Mouse (Mus musculus) thymus, postnatal 36 days (tissue): ENCODE measurements at regions not wholly inside any gene's neighbourhood (a gene's known extent, or its start where the extent isn't known, plus 50 kb on each side); places are given as distances from the start of the nearest gene placed in this dataset.

Experiments used
- DNase-seq, 2 experiments: peaks; one replicate each; pipeline ENCODE4 v3.0.0; 2022; ENCODE audit warnings: mixed read lengths in 2 of 2

DNA sequence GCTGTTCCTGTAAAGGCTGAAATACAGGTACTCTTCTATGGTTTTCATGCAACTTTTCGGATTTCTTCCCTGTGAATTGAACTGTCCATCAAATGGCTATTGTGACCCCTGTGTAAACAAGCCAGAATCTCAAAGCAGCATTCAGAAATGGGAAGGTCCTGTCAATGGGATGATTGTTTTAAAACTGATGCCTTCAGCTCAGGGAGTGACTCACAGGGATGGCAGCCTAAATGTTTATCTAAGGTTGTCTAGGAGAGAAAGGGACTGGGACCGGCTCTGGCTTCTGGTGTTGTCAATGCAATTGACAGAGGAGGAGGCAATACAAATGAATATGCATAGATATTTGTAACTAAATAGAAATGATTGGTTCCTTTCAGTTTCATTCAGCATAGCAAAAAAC, 421.3 kb downstream of the Epha4 start:
- DNase-seq, result no peak

- DNase-seq, result no peak
Measured at GRCm38 (mm10) chr1:77101726-77102272, 413.1 kb downstream of the Epha4 start.

DNA sequence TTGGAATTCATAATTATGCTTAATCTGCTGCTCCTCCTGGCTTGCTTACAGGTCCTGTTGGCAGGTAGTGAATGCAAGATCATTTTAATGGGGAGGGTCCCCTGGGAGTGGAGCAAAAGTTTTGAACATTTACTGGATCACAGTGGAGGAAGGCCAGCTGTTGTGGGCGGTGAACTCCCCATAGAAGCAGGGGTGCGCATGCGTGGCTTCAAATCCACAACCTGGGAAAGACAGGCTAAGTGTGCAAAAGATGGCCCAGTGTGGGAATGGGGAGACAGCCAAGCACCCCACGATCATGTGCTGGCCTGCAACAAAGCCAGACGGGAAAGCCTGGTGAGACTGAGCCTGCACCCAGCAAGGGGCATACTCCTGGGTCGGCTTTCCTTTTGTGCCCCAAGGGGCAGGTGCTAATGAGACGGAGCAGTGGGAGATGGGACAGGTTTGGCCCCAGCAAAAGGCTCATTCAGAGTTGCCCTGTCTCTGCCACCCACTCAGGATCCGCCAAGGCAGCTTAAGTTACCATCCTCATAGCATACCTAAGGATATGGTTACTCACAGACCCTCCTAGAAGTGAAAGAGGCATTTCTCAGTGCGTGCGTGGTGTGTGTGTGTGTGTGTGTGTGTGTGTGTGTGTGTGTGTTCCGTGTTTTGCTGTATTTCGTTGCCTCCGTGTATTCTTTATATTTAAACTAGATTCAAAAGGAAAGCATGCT, 412.3 kb downstream of the Epha4 start:
- no peak for DNase-seq

DNA sequence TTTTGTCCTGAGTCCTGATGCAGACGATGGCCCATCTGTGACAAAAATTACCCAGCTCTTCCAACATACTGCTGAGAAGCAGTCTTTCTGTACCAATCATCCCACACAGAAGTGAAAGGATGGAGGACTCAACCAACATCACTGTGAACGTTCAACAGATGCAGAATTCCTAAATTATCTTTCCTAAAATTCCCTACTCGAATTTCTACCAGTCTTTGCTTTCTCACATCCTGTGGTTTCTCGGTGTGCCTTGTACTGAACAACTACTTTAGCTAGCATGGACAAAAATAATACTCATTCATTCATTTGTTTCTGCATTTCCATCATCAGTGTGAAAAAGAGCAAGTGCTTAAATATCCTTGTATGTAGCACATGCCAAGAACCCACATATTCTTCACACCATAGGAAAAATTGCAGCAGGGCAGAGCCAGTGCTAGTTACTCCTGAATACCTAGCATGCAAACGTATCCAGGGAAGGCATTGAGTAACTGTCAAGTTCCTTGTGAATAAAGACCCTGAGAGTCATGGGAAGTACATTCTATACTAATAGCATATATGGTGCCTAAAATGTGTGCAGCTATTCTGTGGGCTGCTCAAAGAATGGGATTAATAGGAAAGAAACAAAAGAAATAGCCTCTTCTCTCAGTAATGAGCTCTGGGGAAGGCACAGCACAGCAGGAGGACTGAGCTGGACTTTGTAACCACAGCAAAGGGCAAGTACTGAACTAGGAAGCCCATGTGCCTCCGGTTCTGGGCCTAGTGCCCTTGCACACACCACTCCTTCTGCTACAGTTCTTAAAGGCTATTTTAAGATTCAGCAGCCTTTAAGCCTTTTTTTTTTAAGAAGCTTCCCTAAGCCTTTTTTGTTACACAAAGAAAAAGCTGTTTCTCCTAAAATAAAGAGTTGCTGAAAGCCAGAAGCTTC, 404.8 kb downstream of the Epha4 start:
- no peak for DNase-seq

DNA sequence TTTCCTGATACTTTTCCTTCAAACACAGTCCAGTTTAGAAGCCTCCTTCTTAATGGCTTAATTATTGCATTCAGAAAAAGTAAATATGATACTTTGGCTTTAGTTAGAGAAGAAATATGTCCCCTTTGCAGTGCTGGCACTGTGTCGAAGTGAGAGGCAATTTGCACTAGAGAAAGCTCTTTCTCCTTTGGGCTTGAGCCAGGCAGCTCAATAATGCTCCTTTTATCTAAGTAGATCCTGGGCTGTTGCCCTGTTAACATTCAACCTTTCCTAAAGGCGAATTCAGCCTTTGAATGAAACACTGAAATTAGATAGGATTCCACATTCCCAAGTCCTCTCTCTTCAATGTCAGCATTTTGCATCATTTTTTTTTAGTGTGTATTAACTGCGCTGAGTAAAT, 386.5 kb downstream of the Epha4 start:
- no peak for DNase-seq

GRCm38 (mm10) chr1:77137663-77138062, 377.2 kb downstream of the Epha4 start:
- DNase-seq, result no peak

DNA sequence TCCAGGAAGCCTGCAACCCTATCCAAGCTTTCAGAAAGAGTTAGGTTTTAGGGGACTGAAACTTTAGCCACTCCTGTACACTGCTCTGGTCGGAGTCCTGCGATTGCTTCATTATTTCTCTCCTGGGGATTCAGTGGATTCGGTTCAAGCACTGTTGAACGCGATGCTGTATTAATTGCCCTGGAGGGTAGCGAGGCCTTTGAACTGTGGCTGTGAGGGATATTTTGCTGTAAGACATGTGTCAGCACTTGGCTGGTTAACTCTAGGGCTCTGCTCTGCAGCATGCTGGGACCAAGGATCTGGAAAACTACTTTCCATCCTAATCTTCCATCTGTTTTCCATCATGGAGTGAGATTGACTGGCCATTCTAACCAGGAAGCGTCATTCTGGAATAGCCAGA, 374.0 kb downstream of the Epha4 start:
- no peak for DNase-seq

GRCm38 (mm10) chr1:77148052-77148451, 366.8 kb downstream of the Epha4 start:
- DNase-seq, result no peak

DNA sequence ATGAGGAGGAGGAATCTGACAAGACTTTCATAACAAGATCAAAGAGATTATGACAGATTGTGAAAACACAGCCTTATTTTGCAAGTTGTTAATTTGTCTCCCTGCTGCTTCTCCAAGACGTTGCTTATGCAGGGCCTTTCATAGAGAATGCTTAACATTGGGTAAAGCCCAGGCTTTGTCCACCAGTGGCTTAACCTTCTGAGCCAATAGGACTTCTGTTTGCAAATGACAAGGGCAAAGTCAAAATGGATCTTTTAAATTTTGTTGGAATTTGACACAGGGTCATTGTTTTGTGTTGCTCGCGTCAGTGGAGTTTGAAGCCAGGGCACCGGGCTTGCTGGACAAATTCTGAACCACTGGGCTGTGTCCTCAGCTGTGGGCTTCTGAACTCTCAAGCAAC, 346.6 kb downstream of the Epha4 start:
- DNase-seq, result no peak

- no peak for DNase-seq
Measured at GRCm38 (mm10) chr1:77172463-77172862, 342.4 kb downstream of the Epha4 start.

DNA sequence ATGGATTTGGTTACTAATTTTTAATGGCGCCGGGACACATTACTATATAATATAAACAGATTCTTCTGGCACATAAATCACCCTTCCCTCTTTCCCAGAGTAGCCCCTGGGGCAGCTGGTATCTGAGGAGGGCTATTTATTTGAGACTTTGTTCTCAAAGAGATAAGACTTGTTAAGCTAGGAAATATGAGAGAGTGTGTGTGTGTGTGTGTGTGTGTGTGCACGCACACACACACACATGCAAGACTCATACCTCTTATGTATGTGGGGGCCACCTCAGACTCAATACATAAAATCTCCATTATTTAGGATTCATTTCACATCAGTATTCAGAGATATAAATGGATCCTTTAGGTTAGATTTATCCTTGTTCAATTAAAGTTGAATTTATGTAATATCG, 340.1 kb downstream of the Epha4 start:
- DNase-seq, result no peak

GRCm38 (mm10) chr1:77175214-77175613, 339.7 kb downstream of the Epha4 start:
- no peak for DNase-seq

DNA sequence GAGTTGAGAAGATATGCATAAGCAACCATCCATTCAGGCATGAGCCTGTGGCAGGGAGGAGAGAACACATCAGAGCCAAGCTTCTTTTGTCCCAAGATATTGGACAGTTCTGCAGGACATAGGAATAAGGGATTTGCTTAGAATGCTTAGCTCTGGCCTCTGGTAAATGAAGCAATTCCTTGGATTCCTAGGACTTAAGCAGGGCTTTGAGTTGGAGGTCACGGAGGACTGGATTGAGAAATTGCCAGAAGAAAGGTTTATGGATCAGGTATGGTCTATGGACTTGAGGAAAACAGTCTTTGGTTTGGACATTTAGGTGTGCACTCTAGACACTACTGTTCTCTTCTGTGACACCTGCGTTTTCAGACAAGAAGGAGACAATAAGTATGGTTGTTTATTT, 338.4 kb downstream of the Epha4 start:
- no peak for DNase-seq

- no peak for DNase-seq
Measured at GRCm38 (mm10) chr1:77183965-77184364, 330.9 kb downstream of the Epha4 start.

GRCm38 (mm10) chr1:77190141-77190540, 324.7 kb downstream of the Epha4 start:
- DNase-seq, result no peak

DNA sequence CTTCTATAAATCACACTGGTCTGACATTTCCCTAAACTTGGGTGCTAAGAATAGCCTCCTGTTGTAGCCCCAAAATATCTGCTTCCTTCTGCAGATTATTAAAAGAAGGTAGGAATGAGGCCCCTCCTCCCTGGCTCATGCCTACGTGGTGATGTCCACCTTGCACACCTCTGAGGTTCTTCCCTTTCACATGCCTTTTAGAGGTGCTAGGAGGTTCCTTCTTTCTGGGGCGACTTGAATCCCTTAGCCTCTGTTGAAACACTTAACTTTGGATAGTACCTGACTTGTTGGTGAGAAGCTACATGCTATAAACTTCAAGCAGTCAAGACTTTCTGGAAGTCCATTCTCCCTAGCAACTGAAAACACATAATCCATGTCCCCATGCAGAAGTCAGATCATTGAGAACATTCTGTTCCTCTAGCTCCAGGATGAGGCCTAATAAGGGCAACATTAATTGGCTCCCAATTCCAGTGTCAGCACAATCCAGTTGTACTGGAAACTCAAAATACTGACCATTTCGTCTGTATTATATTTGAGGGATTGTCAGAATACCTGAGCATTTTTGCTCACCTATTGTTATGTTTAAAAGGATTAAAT, 313.5 kb downstream of the Epha4 start:
- no peak for DNase-seq

DNA sequence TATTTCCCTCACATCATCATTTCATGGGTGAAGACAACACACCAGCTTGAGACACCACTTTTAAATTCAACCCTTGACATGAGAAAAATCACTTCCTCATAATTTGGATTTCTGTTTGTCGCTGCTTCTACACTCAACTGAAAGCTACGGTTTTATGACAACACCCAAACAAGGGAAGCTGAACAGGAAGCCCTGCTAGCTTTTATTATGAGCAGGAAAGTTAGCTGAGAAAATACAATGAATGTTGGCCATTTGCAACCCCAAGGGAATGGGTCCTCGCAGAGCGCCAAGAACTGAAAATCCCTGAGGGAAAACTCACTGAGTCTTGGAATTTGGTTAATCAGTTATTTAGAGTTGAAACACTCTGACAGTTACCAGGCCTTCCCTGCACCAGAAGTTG, 311.9 kb downstream of the Epha4 start:
- no peak for DNase-seq

DNA sequence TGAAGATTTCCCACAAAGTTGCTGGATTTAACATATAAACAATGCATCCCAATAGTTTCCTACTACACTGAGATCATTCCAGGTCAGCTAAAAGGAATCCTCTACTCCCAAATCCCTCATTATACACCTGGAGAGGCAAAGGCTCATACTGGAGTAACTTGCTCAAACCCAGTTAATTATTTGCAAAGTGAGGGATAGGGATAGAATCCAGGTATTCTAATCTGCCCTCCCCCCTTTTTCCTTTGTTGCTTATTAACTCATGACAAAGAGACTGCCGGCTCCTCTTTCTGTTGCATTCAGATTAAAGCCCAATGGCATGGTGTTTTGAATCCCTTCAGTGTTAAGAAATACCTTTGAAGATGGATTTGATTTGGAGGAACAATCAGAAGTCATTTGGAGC, 308.4 kb downstream of the Epha4 start:
- no peak for DNase-seq

- no peak for DNase-seq
Measured at GRCm38 (mm10) chr1:77209395-77209794, 305.5 kb downstream of the Epha4 start.

DNA sequence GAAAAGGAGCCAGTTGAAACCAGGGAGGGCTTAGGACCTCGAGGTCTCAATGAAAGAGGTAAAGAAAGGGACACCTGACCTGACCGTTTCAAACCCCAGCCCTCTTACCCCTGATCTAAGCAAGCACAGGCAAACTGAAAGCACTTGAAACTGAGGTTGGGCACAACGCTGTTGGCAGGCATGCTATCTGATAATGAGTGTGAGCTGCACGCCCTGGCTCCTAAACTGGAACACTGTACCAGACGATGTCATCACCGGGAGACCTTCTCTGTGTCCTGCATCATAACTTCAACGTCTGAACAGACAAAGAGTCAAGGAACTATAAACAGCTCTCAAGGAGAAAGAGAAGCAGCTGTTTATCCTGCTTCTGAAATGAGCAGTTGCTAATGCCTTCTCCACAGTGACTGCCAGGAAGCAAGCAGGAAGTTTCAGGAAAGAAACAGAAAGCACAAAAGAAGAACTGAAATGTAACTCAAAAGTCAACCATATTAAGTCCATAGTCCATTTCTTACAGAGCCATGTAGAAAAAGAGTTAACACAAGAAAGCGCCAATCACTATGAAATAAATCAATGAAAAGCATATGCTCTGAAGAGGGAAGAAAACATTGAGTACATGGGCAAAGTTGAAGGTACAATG, 301.3 kb downstream of the Epha4 start:
- DNase-seq, result no peak

DNA sequence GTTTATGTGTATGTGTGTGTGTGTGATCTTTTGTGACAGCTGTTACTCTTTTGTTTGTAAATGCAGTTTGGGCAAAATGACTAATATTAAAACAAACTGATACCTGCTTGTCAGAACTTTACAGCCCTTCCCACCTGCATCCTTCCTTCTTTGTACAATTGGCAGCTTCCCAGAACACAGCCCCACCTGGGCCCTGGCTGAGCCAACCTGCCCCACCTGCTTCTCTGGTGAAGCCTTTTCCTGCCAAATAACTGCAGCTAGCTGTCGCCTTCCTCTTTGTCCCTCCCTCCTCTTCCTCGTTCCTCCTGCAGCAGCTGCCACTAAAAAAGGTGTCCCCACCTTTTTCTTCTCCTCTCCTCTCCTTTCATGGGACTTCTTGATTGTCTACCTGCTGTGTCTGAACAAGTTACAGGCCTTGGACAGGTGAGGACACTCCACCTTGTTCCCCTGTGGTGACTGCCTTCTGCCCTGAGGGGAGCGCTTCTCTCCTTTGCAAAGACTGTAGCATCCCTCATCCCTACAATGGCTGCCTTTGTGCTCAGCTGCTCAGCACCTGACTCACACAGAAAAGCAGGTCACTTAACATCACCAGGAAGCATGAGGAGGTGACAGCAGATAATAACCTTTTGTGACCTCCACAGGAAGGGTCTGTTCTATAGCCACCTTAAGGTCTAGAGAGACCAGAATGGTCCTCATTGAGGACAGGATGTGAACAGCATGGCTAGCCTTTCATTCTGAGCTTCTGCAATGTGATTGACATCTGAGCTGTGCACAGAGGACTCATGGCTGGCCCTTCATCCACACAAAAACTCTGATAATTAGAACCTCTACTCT, 295.2 kb downstream of the Epha4 start:
- no peak for DNase-seq

- DNase-seq, result no peak
Measured at GRCm38 (mm10) chr1:77220322-77220590, 294.6 kb downstream of the Epha4 start.
